Mouse (Mus musculus) thymus, adult 18-20 months (tissue): ENCODE measurements around the gene Helt.
A peak's percentile ranks its signal among the peaks of the same experiment; 100 is the strongest.

Experiments
- DNase-seq, 2 experiments: peaks; one replicate each; pipeline ENCODE4 v3.0.0; 2022; ENCODE audit warnings: mixed read lengths in 2 of 2

Gene Helt

DNA sequence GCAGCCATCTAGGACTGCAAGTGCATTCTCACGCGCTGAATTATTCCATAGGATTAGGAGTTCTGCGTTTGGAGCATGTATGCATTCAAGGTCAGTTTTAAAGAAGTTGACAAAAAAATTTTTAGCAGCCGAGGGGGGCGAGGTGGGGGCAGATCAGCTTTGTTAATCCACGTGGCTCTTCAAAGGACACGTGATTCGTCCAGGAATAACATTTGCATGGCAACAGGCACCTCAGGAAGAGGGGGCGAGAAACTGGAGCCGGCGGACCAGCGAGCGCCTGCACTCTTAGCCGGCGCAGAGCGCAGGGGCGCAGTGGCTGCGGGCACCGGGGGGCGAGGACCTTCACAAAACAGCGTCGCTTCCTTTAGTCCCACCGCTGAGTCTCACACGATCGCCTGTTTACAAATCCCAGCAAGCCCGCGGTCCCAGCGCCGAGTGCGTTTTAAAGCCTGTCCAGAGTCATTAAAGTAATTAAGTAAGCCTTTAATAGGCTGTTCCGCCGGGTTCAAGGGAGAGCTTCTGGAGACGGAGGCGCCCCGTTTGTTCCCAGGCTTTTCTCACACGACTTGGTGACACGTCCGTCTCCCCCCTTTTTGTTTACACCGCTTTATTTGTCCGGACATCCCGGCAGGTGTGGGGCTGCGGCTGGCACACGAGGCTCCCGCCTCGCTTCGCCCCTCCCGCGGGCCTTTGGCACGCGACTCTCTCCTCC, at the start of gene Helt:
Helt (minus strand) TSS at position 491 of the 712 bp plus-strand sequence.
- DNase-seq = no peak

DNA sequence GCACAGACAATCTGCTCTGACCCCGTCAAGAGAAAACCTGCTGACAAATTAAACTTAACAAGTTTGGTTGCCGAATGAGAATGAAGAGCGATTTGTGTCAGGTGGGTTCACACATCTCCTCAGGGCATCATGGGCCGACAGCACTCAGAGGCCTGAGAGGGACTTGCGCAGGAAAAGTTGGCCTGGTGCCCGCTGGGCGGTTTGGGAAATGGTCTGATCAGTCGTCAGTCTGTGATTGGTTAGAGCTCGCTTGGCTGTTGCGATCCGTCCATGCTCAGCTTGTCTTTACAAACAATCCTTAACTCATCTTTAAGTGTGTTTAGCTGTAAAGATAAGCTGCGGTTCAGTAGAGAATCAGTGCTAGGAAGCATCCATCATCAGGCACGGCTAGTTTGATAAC, 47.8 kb upstream of the Helt start:
- no peak for DNase-seq

DNA sequence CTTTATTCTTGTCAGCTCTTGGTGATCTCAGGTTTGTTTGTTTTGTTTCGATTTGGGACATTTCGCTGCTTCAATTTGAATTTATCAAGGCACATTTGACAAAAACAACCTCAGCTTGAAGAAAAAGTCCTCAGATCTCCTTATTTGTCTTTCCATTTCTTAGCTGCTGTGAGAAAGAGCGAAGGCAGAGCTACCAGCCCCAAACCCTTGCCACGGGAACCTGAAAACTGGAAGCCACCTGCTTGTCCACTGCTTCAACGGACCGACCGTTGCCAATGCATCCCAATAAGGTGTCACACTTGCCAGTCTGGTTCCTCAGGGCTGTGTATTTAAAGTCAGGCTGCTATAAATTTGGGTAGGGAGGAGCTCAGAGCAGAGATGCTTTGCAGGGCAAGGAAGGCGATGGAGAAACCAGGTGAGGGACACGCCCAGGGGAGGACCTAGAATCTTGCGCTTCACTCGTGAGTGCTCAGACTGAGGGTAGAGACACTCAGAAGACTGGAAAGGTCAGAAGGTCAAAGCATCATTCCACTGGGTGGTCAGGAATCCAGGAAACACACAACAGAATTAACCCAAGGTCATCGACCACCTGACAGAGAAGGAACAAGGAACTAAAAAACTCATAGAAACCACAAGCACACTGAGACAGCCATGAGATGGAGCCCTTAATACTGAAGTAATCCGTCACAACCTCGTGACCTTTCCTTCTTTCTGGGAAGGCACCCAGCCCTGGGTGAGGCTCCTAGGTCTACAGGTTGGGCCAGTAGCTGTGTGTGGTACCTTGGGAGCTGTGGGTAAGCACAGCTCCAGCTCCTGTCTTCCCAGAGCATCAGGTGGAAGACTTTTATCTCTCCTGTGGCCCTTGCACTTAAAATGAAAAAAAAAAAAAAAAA, 46.2 kb upstream of the Helt start:
- DNase-seq = no peak

DNA sequence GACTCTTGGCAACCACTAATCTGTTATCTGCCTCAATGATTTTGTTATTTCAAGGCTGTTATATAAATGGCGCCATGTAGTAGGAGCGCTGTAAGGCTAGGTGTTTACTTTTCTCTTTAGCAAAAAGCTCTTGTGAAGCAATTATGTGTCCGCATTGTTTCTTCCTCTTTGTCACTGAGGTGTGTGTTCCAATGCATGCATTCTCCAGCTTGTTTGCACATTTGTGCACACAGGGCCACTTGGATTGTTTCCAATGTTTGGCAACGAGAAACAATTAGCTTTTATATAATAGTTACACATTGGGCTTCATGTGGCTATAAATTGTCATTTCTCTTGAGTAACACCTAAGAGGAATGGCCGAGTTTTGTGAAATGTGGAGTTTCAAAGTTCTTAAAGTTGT, 44.8 kb upstream of the Helt start:
- DNase-seq = no peak

DNA sequence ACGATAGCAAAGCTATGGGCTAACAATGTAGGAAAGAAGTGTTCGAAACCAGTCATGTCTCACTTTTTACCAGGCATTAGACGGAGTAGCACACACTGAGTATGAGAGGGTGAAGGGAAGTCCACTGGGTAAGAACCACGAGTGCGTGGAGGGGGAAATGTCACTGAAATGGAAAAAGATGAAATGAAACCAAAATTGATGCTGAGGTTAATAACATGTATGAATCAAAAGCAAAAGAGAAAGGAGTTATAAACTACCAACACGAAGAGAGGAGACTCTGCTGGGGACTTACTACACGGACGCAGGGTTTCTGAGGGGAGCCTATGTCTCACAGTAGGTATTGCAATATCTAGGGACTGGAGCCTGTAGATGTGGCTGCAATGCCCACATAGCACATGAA, 41.9 kb upstream of the Helt start:
- DNase-seq = no peak

DNA sequence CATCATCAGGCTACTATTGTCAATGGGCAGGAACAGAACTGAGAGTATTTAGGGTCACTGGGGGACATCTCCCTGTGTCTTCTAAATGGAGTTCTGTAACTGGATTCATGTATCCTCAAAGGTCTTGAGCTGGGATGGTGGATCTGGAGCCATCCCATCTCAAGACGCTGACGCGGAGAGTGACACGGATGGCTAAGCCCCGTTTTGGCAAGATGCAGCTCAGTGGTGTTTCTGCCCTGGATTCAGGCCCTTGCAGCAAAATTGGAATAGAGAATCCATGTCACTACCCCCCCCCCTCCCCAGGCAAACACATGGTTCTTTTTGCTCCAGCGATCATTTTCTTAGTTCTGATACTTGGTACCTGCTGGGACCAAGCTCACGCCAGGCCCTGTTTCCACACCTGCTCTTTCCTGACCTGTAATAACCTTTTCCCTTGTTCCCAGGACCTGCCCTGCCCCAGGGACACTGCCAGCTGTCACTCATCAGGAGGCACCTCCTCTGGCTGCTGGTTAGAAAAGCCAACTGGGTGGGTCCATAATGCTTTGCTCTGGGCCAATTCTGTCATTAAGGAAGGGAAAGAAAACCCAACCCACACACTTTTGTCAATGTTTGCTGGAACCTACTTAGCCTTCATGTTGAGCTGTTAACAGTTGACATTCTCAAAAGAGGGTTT, 38.1 kb upstream of the Helt start:
- DNase-seq = no peak

DNA sequence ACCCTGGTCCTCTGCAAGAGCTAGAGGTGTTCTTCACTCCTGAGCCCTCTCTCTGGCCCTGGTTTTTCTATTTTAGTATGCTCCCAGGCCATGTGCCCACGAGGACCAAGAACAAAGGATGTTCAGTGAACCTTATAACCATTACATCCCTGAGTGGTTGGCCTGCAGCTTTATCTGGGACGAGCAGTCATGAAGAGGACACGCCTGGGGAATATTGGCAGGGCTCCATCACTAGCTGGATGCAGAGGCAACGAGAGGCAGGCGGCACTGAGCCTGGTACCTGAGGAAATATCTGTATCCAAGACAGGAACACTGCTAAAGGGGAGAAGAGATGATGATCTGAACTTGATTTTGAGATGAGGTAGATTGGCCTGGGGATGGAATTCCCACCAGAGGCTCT, 37.3 kb upstream of the Helt start:
- no peak for DNase-seq

DNA sequence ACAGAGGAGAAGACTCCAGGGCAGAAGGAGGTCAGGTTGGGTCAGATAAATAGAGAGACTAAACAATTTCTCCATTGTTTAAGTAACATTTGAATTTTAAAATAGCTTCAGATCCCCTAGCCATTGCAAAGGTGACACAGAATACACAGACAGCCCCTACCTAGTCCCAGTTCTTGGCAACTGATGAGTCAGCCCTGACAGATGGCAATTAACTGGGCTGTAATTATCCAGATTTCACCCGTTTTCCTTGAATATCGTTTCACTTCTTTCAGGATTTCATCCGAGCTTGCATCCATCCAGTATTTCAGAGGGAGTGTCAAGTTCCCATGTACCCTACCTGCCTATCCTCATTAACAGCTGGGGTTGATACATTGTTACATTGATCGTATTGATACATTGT, 34.9 kb upstream of the Helt start:
- no peak for DNase-seq

DNA sequence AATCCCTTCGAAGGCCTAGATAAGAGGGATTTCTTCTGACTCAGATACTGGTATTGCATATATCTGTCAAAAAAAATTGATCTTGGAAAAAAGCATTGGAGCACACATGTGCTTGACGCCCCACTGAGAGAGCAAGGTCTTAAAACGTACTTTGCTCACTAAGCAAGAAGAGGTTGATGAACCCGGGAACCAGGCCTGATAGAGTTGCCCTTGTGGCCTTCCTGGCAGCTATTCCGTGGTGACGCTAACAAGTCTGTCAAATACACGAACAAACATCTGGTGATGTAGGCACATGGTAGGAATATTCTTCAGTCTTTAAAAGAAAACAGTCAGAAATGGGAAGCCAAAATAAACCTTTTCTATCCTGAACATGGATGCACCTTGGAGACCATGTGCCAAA, 32.8 kb upstream of the Helt start:
- no peak for DNase-seq

DNA sequence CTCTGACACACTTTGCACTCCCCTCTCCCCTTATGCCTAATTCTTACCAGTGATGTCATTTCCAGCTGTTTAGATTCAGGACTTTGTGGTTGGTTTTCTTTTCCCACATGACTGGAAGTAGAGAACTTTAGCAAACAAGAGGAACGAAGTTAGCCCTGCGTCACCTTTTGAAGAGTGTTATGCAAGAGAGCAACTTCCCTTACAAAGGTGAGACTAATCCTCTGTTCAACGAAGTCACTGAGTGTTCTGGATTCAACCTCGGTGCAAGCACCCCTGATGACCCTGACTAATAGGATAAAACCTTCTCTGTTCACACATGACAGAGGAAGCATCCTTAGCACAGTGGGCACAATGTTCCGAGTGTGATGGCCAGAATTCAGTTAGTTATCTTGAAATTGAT, 32.2 kb upstream of the Helt start:
- DNase-seq = no peak

DNA sequence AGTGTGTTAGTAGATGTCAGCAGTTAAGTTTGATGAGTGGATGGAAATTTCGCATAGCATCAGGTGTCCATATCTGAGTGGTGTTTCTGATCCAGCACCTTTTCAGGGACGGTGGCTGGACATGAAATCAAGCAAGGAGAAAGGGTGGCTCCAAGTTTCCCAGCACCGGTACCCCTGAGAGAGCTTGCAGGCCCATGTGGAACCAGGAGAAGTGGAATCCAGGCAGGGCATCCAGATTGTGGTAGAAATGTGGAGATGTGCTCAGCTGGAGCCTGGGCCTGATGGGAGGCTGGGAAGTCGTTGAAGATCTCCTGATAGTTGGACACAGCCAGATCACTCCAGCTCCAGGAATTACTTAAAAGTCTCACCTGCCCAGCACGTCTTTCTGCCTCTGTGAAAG, 30.2 kb upstream of the Helt start:
- DNase-seq = no peak

DNA sequence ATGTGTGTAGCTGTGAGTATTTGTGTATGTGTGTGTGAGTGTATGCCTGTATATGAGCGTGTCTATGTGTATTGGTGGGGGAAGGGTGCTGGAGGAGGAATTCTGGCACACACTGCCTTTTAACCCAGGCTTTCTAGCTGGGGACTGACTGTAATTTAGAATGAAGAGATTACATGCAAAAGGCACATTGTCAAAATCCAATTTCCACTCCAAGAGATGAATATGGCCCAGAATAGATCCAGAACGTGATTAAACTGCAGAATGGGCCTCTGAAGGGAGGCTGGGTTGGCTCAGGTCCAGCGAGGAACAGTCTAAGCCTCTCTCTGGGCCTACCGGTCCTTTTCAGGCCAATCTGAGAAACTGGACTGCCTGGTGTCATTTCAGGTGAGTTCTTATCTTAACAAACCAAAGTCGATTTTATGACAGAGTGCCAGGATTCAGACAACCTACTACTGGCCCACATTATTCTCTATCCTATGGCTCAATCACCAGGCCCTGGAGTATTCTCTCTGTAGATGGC, 29.3 kb upstream of the Helt start:
- no peak for DNase-seq

DNA sequence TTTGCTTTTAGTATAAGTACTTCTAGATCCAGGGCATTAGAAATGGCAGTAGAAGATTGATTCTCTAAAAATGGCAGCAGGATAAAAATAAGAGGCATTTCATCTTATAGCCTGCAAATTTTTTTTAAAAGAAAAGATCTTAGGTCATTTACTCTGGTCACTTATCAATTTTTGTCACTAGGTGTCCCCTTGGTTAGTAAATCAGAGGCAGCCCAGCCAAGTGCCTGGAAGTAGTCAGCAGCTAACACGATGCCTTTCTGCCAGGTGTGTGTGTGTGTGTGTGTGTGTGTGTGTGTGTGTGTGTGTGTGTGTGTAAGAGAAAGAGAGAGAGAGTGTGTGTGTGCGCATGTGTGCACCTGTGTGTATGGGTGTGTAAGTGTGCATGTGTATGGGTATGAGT, 28.4 kb upstream of the Helt start:
- no peak for DNase-seq

DNA sequence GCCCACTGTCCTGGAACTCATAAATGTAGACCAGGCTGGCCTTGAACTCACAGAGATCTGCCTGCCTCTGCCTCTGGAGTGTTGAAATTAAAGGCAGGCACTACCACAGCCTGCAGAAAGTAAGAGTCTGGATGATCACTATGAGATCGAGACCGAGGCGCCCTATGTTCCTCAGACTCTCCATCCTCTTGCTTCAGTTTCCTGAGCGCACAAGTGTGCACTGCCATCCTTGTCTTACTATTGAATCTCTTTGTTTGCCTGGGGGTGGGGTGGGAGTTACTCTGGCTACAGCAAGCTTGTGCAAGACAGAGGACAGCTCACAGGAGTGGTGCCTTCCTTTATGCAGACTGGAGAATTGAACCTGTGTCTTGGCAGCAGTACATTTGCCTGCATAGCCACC, 27.9 kb upstream of the Helt start:
- no peak for DNase-seq

DNA sequence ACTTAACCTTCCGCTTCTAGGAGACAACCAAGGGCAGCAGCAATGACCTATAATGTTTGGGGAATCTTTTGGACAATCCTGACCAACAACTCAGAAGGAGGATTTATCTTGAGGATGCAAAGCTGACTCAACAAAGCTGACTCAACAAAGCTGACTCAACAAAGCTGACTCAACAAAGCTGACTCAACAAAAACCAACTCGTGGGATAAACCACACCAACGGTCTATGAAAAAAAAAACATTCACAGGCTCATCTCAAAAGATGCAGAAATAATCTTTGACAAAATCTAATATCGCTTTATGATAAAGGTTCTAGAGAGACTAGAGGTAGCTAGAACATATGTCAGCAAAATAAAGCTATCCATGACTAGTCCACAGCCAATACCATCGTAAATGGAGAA, 24.3 kb upstream of the Helt start:
- no peak for DNase-seq

DNA sequence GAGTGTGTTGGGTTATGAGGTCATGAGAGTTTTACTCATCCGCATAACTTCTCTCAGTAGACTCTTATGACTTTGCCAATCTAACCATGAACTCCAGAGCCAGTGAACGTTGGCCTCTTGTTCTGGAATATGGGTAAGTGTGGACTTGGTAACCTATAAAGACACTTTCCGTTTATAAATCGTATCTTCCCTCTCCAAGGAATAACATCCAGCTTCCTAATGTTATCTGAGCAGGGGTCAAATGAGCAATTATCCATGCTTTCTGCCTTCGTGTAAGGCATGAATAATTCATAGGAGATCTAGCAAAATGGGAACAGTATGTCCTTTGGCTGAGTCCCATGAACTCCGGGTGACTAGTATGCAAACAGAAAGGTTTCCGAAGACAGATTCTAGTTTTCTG, 22.7 kb upstream of the Helt start:
- DNase-seq = no peak

DNA sequence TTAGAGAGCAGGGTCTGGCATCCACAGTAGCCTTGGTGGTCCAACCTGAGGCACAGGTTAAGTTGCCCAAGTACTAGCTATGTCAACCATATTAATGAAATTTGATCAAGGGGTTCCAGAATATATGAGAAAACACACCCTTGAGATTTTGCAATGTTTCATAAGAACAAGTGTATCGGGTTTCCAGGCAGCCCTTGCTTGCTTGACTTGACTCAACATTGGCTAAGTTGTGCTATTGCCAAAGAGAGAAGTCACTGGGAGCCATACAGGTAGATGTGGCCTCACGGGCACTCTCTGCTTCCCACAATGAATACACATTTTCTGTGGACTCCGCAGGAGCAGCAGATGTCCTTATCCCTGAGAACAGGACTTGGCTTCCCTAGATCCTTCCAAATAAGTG, 19.3 kb upstream of the Helt start:
- no peak for DNase-seq

DNA sequence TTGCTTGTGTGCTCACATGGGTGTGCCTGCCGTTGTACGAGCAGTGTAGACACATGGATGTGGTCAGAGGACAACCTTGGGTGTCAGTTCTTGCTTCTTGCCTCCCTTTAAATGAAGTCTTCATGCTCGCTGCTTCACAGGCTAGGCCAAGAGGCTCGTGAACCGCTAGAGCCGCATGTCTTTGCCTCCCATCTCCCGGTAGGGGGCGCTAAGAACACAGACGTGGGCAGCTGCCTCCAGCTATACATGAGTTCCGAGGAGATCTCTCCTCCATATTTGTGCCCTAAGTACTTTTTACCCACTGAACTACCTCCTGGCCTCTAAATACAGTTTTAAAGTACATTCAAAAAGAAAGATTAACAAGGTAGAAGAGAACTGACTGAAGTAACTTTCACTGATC, 16.7 kb upstream of the Helt start:
- DNase-seq = peak; percentile 35

DNA sequence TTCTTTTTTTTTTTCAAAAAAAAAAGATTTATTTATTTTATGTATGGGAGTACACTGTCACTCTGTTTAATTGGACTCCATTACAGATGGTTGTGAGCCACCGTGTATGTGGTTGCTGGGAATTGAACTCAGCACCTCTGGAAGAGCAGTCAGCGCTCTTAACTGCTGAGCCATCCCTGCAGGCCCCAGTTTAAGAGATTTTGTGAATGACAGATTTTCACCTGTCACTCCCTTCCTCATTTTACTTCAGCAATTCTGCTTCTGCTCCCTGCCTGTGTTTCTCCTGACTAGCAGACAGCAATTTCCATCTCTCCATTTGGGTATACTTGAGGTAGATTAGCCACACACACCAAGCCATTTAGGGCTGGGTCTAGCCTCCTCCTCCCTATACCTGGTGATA, 13.7 kb upstream of the Helt start:
- DNase-seq = no peak

DNA sequence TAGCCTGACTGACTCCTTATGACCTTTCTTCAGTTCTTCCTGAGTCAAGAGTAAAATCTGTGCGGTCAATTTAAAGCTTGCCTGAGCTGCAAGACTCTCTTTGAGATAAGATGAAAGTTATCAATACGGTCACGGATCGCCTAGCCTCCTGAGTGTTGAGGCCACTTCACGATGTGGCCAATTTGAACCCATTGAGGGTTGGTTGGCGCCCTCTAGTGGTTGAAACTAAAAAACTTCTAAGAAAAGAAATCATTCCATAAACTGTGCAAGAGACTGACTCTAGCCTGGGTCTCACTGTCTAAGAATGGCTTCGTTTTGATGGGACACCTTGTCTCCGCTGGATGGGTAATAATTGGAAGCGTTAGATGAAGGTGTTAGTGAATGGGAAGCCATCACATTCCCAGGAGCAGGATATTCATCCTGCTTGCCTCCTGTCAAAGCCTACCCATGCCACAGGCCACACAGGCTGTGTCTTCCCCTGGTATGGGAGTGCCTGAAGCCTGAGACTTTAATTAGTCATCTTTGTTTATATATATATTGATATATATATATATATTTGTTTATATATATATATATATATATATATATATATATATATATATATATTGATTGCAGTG, 11.4 kb upstream of the Helt start:
- no peak for DNase-seq

DNA sequence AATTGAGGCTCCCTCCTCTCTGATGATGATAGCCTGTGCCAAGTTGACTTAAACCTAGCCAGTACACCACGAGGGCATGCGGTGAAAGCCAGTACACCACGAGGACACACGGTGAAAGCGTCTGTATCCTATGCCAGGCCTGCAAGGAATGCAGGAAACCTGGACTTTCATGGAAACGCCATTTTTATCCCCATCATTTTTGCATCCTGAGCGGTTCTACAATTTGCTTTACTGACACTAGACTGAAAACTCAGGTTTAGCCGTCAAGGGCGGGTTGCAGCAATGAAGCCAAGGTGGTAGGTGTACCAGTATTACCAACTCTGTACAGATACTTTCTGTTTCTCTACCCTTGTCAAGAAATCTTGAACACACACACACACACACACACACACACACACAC, 7.7 kb upstream of the Helt start:
- DNase-seq = no peak

DNA sequence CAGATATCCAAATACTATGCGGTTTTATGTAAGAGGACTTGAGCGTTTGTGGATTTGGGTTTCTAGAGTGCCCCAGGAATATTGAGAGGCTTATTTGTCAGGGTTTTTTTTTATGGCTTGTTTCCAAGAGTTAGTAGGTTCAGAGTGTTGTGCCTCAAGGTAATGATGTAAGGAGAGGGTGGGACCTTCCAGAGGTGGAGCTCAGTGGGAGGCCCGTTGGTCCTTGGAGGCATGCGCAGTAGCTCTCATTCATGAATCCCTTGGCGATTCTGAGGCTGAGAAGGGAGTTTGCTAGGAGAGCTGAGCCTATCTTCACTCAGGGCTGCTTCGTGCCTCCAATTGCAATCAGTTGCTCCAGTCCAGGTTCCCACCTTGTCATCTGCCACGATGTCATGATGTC, 4.4 kb upstream of the Helt start:
- DNase-seq = no peak

DNA sequence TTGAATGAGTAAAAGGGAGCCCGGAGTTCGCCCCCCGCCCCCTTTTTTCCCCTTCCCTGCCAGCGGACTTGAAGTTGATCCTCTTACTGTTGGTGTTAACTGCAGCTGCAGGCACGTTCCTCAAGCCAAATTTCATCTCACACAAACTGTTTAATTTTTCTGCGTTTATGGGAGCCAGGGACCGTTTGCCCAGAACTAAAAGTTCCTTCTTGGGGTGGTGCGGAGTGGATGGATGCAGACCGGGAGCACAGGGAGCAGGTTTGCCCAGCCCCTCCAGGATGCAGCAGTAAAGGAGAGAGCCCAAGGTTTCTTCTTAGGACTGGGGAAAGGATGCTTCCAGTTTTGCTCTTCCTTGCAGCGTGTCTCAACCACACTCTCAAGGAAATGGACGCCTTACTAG, 2.1 kb upstream of the Helt start:
- DNase-seq = no peak
